Mouse (Mus musculus) urinary bladder, postnatal 0 days (tissue): Measurements from ENCODE around the gene Ccl7. TPM values are rescaled to one million over a fixed set of nuclear protein-coding genes. Genes with fewer than 3 reads are reported as not detected.

Experiments
- polyA plus RNA-seq: library from polyadenylated mRNA; unstranded; fragments of >200 nt; fragmentation: Nextera tagmentation; extraction: Ambion mirVana; gene quantifications from 2 replicates; pipeline ENCODE4 v1.2.1, GENCODE M21; 2015

The Ccl7 gene
- 15.1 and 34.9 TPM in 2 replicates for polyA plus RNA-seq

GRCm38 (mm10) chr11:82045471-82045870, at the start of gene Ccl7:
Ccl7 (plus strand) TSS chr11:82045712.

GRCm38 (mm10) chr11:82035356-82035755, 10.2 kb upstream of the Ccl7 start, which contains the start of gene Ccl2:
Ccl2 (plus strand) TSS chr11:82035571.

GRCm38 (mm10) chr11:82038535-82038934, 7.0 kb upstream of the Ccl7 start, which contains the start of gene Gm17268:
Gm17268 (minus strand) TSS chr11:82038562.

GRCm38 (mm10) chr11:82057646-82058045, 12.1 kb downstream of the Ccl7 start, which contains the start of gene Ccl11:
Ccl11 (plus strand) TSS chr11:82057823.

Other genes with a start within 250 kb of the Ccl7 start
- gene 5530401A14Rik, start 185.0 kb upstream of the Ccl7 start, polyA plus RNA-seq = not detected in 2 replicates
- 0.13 and 0.15 TPM in 2 replicates for gene Asic2, start 77.3 kb upstream of the Ccl7 start, polyA plus RNA-seq
- 23.6 and 53.0 TPM in 2 replicates for gene Ccl2, start 10.1 kb upstream of the Ccl7 start, polyA plus RNA-seq
- not detected in 2 replicates for gene Gm17268, start 7.2 kb upstream of the Ccl7 start, polyA plus RNA-seq
- gene Ccl11, start 12.1 kb downstream of the Ccl7 start, polyA plus RNA-seq = 10.9 and 12.5 TPM in 2 replicates
- 32.4 and 37.7 TPM in 2 replicates for gene Ccl12, start 56.1 kb downstream of the Ccl7 start, polyA plus RNA-seq
- 0.83 and 1.6 TPM in 2 replicates for gene Ccl8, start 69.5 kb downstream of the Ccl7 start, polyA plus RNA-seq